Mouse (Mus musculus) embryonic stem cell, embryonic (primary cell): ENCODE results near the gene 1700008O03Rik.

Experiments
- CTCF ChIA-PET, 4 experiments: fragments of 300-600 bp in 2 of 4; fragments of 350-600 bp in 2 of 4; sonication (Branson Sonifier 250); formaldehyde crosslinking; loops; one replicate each; lab custom pipeline; 2022; ENCODE audit warnings: inconsistent platforms in 2 of 4; lab: Charles Lee
- POLR2A ChIA-PET, 4 experiments: fragments of 300-600 bp in 2 of 4; fragments of 350-600 bp in 2 of 4; sonication (Branson Sonifier 250); formaldehyde crosslinking; loops; one replicate each; lab custom pipeline; 2022; ENCODE audit warnings: antibody characterized with exemption in 4 of 4, inconsistent platforms in 1 of 4; lab: Charles Lee

The 1700008O03Rik gene

GRCm38 (mm10) chr7:44343459-44344015 lies 42.1 kb downstream of the 1700008O03Rik start:
- ChIA-PET CTCF (interaction anchor here (0.6 to 1.8 kb wide), 16 partner anchors 9 to 1392 kb away, joined by 3 to 10 read pairs (median 3); partner anchors contain the start of genes 1700028J19Rik (in 1 of the 4) and 2410002F23Rik (in 1 of the 4)), POLR2A (interaction anchor here in 3 of 4 experiments (0.5 to 2.5 kb wide), 21 partner anchors 8 to 608 kb away, joined by 3 to 10 read pairs (median 4); no protein-coding TSS in a partner anchor)

- ChIA-PET CTCF (no interaction called here), POLR2A (interaction anchor here in 2 of 4 experiments (1.1 to 2.0 kb wide), 4 partner anchors 14 to 32 kb away, joined by 3 to 4 read pairs (median 4); no protein-coding TSS in a partner anchor)
Observed at GRCm38 (mm10) chr7:44341714-44342113, 43.9 kb downstream of the 1700008O03Rik start.

GRCm38 (mm10) chr7:44341119-44341518 lies 44.5 kb downstream of the 1700008O03Rik start:
- ChIA-PET CTCF (interaction anchor here in 2 of 4 experiments (0.6 to 1.2 kb wide), 2 partner anchors 19 to 144 kb away, joined by 3 read pairs; no protein-coding TSS in a partner anchor), POLR2A (interaction anchor here in 3 of 4 experiments (0.6 to 1.8 kb wide), 4 partner anchors 14 to 94 kb away, joined by 3 to 4 read pairs (median 4); partner anchors contain the start of genes 1700028J19Rik (in 1 of the 3) and 2410002F23Rik (in 1 of the 3))

DNA sequence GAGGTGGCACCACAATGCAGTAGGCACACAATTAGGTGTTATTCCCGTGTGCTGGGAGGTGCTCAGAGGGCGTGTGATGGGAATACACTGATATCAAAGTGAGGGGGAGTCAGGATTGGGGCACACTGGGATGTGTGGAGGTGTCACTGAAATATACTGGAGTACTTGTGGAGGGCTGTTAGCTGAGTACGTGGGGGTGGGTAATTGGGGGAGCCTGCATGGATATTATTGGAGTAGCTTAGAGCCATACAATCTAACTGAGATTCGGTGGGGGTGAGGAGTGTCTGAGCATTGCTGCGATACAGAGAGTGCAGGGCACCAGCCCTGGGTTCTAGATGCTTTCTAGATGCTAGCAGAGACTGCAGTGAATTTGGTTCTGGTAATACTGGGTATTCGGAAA lies 45.4 kb downstream of the 1700008O03Rik start:
- POLR2A ChIA-PET = interaction anchor here in 3 of 4 experiments (0.6 to 1.2 kb wide), 6 partner anchors 17 to 368 kb away, joined by 3 to 6 read pairs (median 3); no protein-coding TSS in a partner anchor
- CTCF ChIA-PET = interaction anchor here in 2 of 4 experiments (0.6 to 1.2 kb wide), 2 partner anchors 20 to 145 kb away, joined by 3 read pairs; no protein-coding TSS in a partner anchor

- ChIA-PET POLR2A (interaction anchor here in 3 of 4 experiments (0.5 to 2.7 kb wide), 4 partner anchors 9 to 32 kb away, joined by 3 to 10 read pairs (median 3); no protein-coding TSS in a partner anchor), CTCF (no interaction called here)
Observed at GRCm38 (mm10) chr7:44337121-44337849, 48.3 kb downstream of the 1700008O03Rik start.

DNA sequence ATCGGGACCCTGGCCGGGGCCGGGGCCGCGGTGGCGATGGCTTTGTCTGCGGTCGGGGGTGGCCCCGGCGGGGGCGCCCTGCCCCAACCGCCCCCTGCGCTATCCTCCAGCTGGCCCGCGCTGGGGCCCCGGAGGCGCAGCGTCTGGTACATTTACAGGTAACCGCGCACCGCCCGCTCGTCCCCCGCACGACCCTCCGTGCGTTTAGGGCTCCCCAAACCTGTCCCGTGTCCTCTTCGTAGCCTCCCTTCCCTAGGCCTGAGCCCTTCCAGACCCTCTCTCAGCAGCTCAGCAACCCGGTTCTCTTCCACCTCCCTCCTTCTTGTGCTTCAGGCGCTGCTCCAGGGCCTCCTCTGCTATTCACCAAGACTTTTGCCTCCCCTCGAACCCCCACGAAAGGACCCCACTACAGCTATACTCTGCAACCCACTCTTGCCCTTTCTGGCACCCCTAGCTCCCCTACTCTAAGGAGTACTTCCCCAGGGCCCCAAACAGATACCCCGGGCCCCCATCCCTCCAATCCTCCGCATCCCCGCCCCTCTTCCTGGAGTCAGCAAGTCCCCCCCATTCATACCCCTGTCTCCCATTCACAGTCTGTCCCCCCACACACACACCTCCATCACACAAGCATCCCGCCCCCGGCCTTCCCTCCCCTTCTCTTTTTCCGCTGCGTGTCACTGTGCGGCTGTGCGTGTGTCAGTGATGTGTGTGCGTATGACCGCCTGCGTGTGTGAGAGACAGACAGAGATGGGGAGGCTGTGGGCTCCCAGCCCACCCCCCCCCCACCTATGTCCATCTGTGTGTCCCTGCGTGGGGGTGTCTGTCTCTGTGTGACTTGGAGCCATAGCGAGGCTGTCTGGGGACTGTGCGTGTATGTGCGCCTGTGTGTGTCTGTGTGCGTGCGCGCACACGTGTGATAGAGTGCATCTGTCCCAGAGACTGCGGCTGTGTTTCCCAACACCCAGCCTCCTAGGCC lies 49.3 kb downstream of the 1700008O03Rik start:
- ChIA-PET POLR2A (interaction anchor here in 3 of 4 experiments (0.6 to 2.7 kb wide), 10 partner anchors 7 to 257 kb away, joined by 3 to 10 read pairs (median 4); partner anchors contain the start of genes 1700028J19Rik (in 1 of the 3), 2410002F23Rik (in 1 of the 3) and Klk1b21 (in 1 of the 3)), CTCF (interaction anchor here (0.6 to 1.3 kb wide), 8 partner anchors 10 to 306 kb away, joined by 3 to 7 read pairs (median 4); no protein-coding TSS in a partner anchor)

DNA sequence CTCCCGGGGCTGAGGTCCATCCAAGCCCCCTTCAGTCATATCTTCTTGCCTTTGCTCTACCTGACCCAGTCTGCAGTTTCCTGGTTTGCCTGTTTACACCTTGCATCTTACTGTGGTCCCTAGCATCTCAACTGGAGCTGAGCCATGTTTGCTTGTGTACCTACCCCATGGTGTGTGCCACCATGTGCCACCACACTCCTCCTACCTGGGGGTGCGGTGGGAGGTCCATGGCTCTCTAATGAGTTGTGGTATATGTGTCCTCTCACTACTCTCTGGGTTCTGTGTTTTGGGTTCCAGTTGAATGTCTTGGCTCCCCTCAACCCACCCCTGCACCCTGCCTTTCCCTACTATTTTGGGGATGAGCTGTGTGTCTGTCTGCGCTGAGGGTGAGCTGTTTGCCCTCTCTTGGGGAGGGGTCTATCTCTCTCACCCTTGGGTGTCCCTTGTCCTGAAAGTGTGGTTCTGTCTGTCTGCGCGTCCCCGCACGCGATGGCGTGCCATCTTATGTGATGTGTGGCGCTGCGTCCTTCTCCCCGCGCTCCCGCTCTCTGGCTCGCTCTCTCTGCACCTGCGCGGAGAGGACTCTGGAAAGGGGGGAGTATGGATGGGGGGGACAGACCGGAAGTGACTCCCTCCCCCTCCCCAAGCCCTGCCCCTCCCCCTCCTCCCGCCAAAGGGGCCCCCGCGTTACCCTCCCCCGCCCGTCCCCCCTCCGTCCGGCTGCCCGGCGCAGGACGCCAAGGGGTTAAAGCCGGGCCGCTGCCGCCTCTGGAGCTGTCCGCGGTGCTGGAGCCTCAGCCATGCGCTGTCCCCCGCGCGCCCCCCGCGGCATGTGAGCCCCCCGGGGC lies 50.4 kb downstream of the 1700008O03Rik start:
- ChIA-PET POLR2A (interaction anchor here in 3 of 4 experiments (0.5 to 2.7 kb wide), 11 partner anchors 8 to 1032 kb away, joined by 3 to 10 read pairs (median 4); partner anchors contain the start of genes 1700028J19Rik (in 1 of the 3), 2410002F23Rik (in 1 of the 3), Klk1b21 (in 1 of the 3) and Ppfia3 (in 1 of the 3)), CTCF (interaction anchor here (0.6 to 1.3 kb wide), 14 partner anchors 9 to 307 kb away, joined by 3 to 10 read pairs (median 4); no protein-coding TSS in a partner anchor)

DNA sequence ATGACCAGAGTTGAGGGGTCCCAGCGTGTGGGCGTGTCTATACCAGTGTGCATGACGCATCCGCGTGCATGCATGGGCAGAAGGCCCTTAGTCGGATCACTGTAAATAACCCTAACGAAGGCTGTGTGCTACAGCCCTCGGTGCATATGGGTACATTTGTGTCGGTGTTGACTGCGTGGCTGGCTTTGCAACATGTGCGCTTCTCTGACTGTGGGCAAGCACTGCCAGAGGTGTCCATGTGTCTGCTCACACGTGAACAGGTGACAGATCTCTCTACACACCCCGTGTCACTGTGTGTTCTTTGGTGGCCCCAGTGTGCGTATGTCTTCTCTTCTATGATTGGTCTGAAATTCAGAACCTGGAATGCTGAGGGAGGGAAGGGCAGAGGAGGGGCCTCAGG lies 51.5 kb downstream of the 1700008O03Rik start:
- CTCF ChIA-PET = no interaction called here
- POLR2A ChIA-PET = no interaction called here

DNA sequence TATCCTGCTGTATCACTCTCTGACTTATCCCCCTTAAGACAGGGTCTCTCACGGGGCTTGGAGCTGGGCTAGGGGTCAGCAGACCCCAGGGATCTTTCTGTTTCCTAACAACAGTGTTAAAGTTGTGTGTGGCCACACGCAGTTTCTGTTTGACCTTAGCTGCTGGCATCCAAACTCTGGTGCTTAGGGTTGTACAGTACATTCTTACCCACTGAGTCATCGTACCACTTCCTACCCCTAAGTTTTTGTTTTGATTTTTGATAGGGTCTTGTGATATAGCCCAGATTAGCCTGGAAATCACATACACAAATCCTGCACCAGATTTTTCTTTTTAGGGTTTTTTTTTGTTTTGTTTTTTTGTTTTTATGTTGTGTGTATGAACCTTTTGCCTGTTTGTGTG lies 53.3 kb downstream of the 1700008O03Rik start:
- ChIA-PET CTCF (interaction anchor here in 2 of 4 experiments (0.7 to 1.0 kb wide), 2 partner anchors 18 to 298 kb away, joined by 3 to 6 read pairs; no protein-coding TSS in a partner anchor), POLR2A (no interaction called here)

DNA sequence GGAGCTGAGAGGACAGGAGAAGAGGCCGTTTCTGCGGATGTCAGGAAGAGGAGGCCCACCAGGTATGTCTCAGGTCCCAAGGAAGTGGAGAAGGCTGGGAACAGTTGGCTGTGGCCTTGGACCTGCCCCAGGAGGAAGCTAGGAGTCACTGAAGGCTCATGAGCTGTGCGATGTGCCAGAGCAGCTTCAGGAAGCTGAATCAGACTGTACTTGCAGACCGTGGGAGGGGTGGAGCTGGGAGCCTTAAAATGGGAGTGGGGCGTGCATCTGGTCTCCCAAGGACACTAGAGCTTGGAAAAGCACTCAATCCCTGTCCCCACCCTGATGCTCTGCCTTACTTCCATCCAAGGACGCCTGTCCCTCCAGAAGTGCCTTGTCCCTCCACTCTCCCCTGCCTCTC lies 59.0 kb downstream of the 1700008O03Rik start:
- ChIA-PET CTCF (interaction anchor here (0.7 to 2.1 kb wide), 11 partner anchors 8 to 193 kb away, joined by 3 to 8 read pairs (median 4); no protein-coding TSS in a partner anchor), POLR2A (interaction anchor here in 2 of 4 experiments (1.1 to 2.7 kb wide), 5 partner anchors 9 to 73 kb away, joined by 3 to 10 read pairs (median 4); no protein-coding TSS in a partner anchor)

GRCm38 (mm10) chr7:44322290-44322689 lies 63.3 kb downstream of the 1700008O03Rik start:
- ChIA-PET CTCF (interaction anchor here in 1 of 4 experiments (1.1 kb wide), 1 partner anchor 59 kb away, joined by 3 read pairs; no protein-coding TSS in a partner anchor), POLR2A (interaction anchor here in 2 of 4 experiments (0.6 to 0.9 kb wide), 2 partner anchors 46 to 52 kb away, joined by 3 to 4 read pairs; no protein-coding TSS in a partner anchor)

GRCm38 (mm10) chr7:44320886-44321285 lies 64.7 kb downstream of the 1700008O03Rik start:
- ChIA-PET CTCF (interaction anchor here in 2 of 4 experiments (0.9 to 1.1 kb wide), 4 partner anchors 44 to 199 kb away, joined by 3 to 6 read pairs (median 4); no protein-coding TSS in a partner anchor), POLR2A (interaction anchor here in 1 of 4 experiments (0.6 kb wide), 1 partner anchor 44 kb away, joined by 3 read pairs; no protein-coding TSS in a partner anchor)

GRCm38 (mm10) chr7:44317913-44318312 lies 67.7 kb downstream of the 1700008O03Rik start:
- CTCF ChIA-PET = interaction anchor here (0.5 to 3.4 kb wide), 38 partner anchors 9 to 474 kb away, joined by 3 to 34 read pairs (median 4); no protein-coding TSS in a partner anchor
- POLR2A ChIA-PET = interaction anchor here in 2 of 4 experiments (0.6 to 2.9 kb wide), 13 partner anchors 13 to 442 kb away, joined by 3 to 10 read pairs (median 3); partner anchors contain the start of genes 1700028J19Rik (in 1 of the 2) and 2410002F23Rik (in 1 of the 2)

DNA sequence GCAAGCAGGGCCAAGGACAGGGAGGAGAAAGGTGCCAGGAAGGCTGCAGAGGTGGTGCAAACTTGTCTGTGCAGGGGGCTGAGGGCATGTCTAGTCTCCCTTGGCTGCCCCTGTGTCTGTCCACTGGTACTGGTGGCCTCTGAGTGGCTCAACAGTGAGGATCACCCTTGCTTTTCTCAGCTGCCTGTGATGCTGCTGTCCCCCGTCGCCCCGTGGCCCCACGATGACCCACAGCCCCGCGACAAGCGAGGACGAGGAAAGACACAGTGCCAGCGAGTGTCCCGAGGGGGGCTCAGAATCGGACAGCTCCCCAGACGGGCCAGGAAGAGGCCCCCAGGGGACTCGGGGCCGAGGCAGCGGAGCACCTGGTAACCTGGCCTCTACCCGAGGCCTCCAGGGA lies 73.1 kb downstream of the 1700008O03Rik start:
- POLR2A ChIA-PET = interaction anchor here in 3 of 4 experiments (0.6 to 2.0 kb wide), 7 partner anchors 20 to 1038 kb away, joined by 3 to 11 read pairs (median 3); no protein-coding TSS in a partner anchor
- CTCF ChIA-PET = interaction anchor here in 3 of 4 experiments (0.6 to 3.0 kb wide), 7 partner anchors 36 to 278 kb away, joined by 3 to 12 read pairs (median 3); partner anchors contain the start of gene Kcnc3 (in 1 of the 3)

DNA sequence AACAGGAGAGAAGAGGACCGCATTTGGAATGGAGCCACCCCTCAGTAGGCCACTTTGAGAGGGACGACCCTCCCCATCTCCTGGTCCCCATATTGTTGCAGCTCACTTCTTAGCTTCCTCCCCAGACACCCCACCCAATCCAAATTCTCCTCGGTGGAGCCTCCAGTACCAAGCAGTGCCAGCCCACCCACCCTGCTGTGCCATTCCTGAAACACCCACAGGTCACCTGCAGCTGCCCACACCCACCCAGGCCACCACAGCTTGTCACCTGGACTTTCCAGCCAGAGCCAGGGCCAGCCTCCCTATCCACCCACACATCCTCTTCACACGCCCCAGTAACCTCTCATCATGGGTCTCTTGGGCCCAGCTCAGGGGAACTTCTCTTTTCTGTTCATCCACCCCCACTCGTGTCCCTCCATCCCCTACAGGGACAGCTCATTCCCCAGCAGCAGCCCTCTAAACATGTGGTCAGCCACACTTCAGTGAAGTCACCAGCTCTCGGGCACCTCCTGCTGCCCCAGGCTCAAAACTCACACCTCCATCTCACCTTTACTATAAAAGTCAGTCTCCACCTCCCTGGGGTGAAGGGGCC lies 73.8 kb downstream of the 1700008O03Rik start:
- POLR2A ChIA-PET = interaction anchor here in 3 of 4 experiments (0.6 to 2.0 kb wide), 24 partner anchors 13 to 1038 kb away, joined by 3 to 11 read pairs (median 4); no protein-coding TSS in a partner anchor

More for the DNA sequence above, 73.8 kb downstream of the 1700008O03Rik start:
- CTCF ChIA-PET = interaction anchor here (0.6 to 3.0 kb wide), 10 partner anchors 35 to 279 kb away, joined by 3 to 12 read pairs (median 5); partner anchors contain the start of gene Kcnc3 (in 1 of the 4)
